Mouse (Mus musculus) forelimb bud, embryonic 11.5 days (tissue): ENCODE measurements around the gene Mcf2l.

Source experiments
- DNase-seq: peaks from one replicate; pipeline ENCODE4 v3.0.0-alpha.2; 2012; ENCODE audit warnings: low read depth, low spot score

Gene Mcf2l

GRCm38 (mm10) chr8:12873357-12874046 lies at the start of gene Mcf2l:
Gene Mcf2l, plus strand, starts transcription at chr8:12873806.
- DNase-seq, result peak; percentile 77

DNA sequence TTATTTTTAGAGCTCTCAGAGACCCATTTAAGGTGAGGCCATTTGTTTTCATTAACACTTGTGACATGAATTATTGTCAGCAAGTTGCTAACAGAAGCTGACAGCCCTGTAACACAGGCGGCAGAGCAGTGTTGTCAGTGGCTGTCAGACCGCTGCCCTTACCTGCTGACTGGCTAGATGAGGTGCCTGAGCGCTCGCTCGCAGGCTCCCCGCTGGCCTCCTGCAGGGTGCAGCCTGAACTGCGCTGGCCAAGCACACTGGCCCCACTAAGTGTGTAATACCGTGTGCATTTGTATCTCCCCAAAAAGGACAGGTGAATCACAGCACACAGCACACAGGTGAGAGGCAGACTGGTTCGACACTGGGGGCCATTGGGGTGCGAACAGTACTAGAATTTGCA lies 49.0 kb upstream of the Mcf2l start:
- no peak for DNase-seq

DNA sequence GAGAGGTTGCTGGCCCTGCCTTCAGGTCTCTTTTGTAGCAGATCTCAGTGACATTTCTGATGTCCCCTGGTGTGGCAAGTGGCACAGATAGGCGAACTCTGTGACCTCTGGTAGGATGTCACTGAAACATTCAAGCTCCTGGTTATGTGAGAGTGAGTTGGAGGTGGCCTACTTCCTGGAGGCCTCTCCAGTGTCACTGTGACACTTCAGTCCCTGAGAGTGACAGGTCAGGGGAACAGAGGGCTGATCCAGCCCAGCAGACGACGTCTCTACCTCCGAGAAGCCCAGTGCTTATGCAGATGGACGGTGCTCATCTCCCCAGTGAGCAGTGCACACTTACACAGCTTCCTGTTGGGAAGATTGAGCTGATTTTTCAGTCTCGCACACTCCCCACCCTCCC lies 48.4 kb upstream of the Mcf2l start:
- no peak for DNase-seq

GRCm38 (mm10) chr8:12825686-12826237 lies 47.8 kb upstream of the Mcf2l start:
- no peak for DNase-seq

DNA sequence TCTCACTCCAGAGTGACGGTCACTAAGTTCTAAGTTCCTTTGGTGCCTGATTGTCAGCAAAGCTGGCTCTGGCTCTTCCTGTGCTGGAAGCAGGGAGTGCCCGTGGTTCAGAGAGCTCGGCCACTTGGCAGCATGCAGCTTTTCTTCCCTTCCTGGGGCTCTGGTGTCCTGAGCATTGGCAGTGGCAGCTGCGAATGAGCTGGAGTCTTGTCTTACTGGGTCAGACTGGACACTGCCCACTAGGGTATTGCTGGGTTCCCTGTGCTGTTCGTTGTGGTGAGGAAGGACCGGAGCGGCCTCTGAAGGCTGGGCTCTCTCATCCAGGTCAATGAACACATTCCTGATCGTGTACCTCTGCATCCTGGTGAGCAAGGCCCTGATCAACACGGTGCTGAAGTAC lies 46.5 kb upstream of the Mcf2l start:
- DNase-seq, result no peak

- no peak for DNase-seq
Observed at GRCm38 (mm10) chr8:12828298-12828697, 45.3 kb upstream of the Mcf2l start.

- DNase-seq, result no peak
Observed at GRCm38 (mm10) chr8:12829381-12829780, 44.2 kb upstream of the Mcf2l start.

GRCm38 (mm10) chr8:12831659-12832589 lies 41.7 kb upstream of the Mcf2l start:
- peak; percentile 7 for DNase-seq

- DNase-seq, result no peak
Observed at GRCm38 (mm10) chr8:12833616-12834015, 40.0 kb upstream of the Mcf2l start.

DNA sequence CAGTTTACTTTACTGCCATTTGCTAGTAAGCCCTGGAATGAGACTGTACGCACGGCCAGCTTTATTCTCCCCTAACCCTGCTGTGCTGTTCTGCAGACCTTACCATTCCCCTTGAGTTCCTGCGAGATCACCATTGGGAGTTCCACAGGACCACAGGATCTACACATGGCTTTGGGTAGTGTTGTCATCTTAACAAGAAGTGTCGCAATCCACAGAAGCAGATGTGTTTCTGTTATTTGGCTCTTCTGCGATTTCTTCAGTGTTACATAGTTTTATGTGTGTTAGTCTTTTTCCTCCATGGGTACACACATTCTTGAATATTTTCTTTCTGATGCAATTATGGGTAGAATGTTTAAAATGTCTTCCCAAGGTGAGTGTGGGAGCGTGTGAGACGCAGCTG lies 32.8 kb upstream of the Mcf2l start:
- no peak for DNase-seq

GRCm38 (mm10) chr8:12842342-12842995 lies 31.1 kb upstream of the Mcf2l start:
- no peak for DNase-seq

DNA sequence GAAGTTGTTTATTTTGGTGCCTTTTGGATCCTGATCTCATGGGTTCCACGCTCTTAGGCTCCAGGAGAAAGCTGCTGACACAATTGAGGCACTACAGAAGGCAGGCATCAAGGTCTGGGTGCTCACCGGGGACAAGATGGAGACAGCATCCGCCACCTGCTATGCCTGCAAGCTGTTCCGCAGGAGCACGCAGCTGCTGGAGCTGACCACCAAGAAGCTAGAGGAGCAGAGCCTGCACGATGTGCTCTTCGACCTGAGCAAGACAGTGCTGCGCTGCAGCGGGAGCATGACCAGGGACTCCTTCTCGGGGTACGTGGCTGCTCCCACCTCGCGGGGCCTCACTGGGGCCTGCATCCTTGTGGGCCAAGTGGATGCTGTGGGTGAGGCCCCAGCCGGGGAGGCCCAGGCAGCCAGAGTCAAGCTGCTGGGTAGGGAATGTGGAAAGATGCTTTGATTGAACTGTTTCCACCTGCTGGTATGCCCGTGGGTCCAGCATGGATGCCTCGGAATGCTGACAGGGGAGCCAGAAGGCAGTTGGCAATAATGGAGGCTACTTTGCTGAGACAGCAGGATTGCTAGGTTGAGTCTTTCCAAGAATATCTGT lies 29.2 kb upstream of the Mcf2l start:
- no peak for DNase-seq

GRCm38 (mm10) chr8:12846447-12846846 lies 27.2 kb upstream of the Mcf2l start:
- no peak for DNase-seq

- DNase-seq, result no peak
Observed at GRCm38 (mm10) chr8:12851241-12851640, 22.4 kb upstream of the Mcf2l start.

DNA sequence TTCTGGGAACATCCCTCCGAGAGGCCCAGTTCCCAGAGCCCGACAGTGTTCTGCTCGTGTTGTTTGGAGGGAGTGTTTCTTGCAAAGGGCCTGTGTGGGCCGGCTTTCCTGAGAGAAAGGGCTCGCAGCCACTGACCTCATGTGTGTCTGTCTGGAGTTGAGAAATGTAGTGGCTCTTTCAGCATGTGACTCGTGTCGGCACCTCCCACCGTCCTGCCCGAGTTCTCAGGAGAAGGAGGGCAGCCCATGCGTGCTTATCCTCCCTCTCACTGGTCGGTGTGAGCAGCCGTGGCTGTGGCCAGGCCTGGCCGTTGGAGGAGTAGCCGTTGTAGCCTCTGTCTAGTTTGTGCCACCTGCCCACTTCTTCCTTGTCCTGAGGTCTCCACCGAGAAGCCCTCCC lies 17.6 kb upstream of the Mcf2l start:
- no peak for DNase-seq

GRCm38 (mm10) chr8:12863061-12863460 lies 10.5 kb upstream of the Mcf2l start:
- DNase-seq, result no peak

DNA sequence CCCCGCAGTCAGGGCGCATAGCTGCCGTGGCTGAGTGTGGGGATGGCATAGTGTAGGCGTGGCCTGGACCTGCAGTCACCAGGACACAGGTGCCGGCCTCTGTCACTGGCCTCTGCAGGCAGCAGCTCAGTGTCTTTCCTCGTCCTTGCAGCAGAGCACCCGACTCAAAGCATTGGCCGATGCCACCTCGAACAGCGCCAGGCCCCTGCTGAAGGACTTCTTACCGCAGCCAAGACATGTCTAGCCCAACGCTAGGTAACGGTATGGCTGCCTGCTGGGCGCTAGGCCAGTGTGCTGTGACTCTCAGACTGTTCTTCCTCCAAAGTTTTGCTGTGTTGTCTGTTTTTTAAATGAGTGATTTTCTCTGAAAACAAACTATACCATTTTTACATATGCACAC lies 10.0 kb upstream of the Mcf2l start:
- no peak for DNase-seq

GRCm38 (mm10) chr8:12865790-12866189 lies 7.8 kb upstream of the Mcf2l start:
- DNase-seq, result no peak

DNA sequence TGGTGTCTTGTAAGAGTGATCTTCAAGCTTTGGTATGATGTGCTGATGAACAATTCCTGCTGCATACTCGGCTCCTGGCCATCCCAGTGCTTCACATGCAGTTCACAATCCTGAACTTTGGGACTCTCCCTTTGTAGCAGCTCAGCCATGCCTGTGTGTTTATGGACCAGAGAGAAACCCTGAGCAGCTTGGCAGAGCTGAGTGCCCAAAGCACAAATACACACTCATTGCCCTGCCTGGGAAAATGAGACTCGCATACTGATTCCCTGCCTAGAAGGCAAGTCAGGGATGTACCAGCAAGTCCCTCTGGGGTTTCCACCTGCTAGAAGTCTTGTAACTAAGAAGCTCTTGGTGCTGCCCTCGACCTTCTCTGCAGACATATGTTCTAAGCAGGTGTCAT lies 3.9 kb upstream of the Mcf2l start:
- no peak for DNase-seq

DNA sequence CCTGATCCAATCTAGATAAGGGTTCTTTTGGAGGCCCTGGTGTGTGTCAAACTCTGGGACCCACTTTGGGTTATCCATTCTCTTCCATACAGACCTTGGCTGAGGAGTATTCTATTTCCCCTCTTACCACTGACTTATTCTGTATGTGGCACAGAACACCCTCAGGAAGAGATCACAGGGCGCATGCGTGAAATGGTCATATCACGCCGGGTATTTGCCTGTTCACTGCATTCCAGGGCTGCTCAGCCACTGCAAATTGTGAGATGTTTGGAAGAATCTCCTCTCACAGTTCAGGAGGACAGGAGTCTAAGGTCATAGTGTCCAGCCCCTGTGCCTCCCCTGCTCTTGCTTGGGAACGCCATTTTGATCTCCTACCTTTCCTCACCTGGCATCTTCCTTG lies 3.0 kb upstream of the Mcf2l start:
- DNase-seq, result no peak

DNA sequence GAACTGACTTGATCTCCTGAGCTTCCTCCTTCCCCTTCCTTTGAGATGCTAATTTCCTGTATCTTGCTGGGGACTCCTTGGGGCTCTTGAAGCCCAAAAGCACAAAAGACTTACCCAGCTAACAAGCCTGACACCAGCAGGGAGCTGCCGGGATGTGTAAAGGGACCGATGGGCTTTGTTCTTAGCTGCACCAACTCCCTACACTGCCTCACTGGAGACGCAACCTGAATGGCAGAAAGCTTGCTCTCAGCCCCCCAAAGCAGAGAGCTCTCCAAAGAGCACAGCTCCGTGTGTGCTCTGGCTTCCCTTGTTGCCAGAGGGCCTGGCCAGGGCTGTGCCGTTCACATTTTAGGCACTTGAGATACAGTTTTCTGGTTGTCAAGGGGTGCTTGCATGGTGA lies 2.1 kb upstream of the Mcf2l start:
- DNase-seq, result no peak

DNA sequence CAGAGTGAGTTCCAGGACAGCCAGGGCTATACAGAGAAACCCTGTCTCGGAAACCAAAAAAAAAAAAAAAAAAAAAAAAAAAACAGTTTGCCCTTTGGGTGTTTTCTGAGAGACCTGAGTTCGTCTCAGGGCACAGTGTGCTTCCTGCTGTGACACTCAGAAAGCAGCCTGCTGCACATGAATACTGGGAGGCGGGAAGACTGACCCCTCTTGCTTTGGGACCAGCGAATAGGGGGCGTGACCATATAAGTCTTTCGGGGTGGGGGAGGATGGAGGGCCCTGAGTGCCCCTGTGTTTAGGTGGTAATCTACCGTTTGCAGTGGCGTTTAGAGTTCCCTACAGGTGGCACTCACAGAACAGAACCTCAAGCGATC lies 636 bp upstream of the Mcf2l start:
- no peak for DNase-seq
